Mouse (Mus musculus) thymus, adult 18-20 months (tissue): ENCODE data around the gene Pde10a.
"Not testable (repeated sequence)": the region's sequence is repeated elsewhere in the genome, so short reads cannot be mapped to it uniquely, and the experiment has no call there.

Source experiments
- DNase-seq, 2 experiments: peaks; one replicate each; pipeline ENCODE4 v3.0.0; 2022; ENCODE audit warnings: mixed read lengths in 2 of 2

The Pde10a gene

DNA sequence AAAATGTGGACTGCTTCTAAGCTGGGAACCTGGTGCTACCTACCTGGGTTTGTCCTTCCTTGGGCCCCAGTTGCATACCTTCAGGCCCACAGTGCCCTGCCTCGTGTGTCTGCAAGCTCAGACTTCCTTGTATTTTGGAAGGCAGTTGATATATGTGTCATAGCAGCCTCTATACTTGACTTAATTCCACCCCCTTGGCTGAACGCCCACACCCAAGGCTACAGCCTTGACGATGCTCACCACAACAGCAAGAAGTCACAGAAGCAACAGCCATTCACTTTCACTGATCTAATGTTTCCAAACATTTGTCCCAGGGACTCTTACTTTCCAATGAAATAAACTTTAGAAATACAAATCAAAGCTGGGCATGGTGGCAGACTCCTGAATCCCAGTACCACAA, 123.1 kb downstream of the Pde10a start:
- DNase-seq = no peak

DNA sequence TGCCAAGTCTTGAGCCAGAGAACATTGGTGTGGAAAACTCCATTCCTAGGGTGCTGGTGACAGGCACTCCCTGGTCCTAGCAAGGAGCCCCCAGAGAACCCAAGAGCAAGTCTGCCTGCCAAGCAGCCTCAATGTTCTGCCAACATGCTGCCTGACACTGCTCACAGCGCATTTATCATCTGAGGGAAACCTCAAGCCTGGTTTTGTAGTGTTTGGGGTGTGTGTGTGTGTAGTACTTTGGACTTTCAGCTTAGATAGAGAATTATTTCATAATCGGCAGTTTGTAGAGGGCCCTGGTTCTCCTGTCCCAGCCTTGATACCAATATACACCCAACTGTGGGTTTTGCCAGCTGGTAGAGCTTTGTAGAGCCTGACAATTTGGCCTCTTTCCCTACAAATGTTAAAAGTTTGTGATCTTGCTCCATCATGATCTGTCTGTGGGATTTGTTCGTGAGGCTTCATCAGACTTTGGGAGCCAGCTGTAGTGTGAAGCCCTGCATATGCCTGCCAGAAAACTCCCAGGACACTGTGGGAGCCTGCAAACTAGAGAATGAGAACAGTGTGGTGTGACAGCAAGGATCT, 127.6 kb downstream of the Pde10a start:
- no peak for DNase-seq

DNA sequence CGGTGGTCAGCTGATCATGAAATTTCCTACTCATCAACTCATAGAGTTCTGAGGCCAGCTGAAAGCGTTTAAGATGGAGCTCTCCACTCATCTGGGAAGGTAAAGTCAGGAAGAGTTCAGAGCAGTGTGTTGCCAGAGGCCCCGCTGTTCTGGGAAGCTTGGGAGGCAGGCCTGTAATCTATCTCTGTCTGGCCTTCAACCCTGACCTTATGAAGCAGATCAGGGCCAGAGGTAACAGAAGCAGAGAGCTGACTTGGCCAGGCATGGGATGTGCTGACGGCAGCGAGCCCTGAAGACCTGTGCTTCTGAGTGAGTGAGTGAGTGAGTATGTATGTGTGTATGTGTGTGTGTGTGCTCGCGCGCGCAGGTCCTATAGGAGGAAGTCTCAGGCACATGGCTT, 132.5 kb downstream of the Pde10a start:
- DNase-seq = no peak

DNA sequence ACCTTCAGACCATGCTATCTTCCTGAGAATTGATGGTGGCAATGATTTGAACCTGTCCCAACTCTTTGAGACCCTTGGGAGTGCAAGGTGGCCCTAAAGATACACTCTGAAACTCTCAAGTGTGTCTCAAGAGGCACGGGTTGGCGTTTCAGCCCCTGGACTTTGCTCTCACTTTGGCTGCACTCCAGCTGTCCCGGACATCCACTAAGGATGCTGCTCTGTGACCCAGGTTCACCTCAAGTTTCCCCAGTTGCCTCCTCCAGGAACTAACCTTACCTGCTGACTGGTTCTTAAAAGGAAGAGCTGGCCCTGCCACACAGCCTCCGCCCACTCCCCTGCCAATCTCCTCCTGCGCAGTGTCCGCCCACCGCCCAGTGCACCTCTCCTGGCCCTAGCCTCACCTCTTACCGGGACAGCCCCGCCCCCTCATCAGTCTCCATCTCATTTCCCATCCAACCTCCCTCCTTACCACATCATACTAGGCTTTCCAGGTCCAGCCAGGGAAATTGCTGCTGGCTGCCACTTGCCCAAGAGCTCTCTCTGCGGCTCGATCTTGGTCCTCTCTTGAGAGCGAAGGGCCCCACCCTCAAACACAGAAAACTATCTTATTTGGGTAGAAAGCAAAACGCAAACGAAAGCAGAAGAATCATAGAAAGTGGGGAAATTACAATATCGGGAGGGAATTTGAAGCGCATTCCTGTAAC, 133.7 kb downstream of the Pde10a start:
- DNase-seq = no peak

DNA sequence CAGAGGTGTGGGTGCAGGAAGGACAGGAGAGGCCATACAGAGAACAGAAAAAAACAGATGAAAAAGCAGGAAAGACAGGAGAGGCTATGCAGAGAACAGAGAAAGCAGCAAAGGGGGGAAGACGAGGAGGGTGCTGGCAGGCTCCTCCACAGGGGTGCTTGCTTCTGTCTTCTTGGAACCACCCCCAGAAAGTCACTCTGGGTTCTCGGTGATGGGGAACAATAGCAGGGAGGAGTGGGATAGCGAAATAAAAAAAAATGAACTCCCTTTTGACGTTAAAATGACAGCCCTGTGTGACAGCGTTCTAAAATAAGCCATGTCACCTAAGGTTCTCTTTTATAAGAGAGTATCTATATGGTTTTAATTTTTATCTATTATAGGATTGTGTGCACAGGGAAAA, 141.7 kb downstream of the Pde10a start:
- no peak for DNase-seq

DNA sequence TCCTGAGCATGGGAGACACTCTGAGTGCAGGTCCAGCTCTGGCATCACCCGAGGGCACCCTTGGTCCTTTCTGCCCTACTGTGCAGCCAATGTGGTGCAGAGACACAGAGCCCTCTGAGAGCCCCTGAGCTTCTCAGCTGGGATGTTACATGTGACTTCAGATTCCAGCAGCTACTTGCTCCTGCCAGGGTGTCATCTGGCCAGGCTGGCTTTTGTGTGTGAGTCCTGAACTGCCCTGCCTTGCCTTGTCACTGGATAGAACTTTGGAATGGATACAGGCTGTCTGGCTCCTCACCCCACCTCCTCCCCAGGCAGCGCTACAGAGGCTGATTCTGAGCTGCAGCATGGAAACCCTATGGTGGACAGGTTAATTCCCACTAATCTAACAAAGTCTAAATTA, 149.5 kb downstream of the Pde10a start:
- no peak for DNase-seq

DNA sequence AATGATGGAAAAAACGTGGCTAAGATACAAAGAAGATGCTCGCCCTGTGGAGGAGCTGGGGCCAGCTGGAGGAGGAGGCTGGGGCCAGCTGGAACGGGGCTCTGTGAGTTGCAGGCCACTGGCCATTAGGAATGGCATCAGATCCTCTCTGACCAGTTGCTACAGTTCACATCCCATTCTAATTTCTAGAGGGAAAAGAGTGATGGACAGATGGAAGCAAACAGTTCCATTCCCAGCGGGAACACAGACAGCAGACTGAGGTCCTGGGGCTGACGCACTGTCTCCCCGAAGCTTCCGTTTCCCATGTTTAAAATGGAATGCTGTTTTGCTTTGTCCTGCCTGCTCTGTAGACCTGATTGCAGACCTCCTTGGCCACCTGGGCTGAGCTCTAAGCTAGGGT, 161.2 kb downstream of the Pde10a start:
- no peak for DNase-seq

DNA sequence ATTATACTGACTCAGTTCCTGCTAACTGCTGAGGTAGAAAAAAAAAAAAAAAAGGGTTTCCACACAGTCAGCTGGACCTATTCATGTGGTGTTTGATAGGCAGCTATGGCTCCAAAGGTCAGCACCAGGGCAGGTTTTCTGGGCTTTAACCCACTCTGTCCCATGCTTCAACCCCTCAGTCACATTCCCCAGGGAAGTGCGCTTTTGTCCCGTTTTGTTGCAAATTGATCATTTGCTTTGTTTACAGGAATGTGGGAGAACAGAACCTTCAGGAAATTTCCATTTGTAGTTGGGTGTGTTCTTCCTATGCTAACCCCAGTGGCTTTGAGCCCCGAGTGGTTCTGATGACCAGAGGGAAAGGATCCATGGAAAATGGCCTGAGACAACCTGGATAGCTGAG, 162.9 kb downstream of the Pde10a start:
- no peak for DNase-seq

DNA sequence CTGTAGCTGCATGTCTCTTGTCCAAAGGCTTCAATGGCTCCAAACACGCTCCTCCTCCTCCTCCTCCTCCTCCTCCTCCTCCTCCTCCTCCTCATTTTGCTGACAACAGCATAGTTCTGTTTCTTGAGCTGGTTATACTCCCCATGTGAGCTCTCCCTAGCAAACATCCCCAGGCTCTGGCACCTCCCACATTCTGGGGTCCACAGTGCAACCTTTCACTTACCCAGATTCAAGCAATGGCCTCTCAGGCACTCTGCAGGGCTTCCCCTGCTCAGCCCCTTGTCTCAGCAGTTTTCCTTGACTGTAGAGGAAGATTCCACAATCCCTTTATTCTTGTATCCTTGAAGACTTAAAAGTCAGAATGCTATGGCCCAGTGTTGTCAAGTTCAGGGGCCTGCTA, 173.1 kb downstream of the Pde10a start:
- no peak for DNase-seq

DNA sequence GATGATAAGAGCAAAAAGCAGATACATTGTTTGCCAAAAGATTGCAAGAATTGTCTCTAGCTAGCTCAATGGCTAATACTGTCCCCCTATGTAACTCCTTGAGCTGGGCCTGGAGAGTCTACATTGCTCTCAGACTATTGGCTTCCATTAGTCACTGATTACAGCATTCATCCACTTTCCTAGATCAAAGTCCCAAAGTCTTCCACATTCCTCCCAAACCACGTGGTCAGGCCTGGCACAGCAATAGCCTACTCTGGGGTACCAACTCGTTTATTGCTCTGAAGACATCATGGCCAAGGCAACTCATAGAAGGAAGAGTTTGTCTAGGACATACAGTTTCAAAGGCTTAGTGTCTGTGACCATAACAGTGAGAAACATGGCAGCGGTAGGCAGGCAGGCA, 173.6 kb downstream of the Pde10a start:
- no peak for DNase-seq

DNA sequence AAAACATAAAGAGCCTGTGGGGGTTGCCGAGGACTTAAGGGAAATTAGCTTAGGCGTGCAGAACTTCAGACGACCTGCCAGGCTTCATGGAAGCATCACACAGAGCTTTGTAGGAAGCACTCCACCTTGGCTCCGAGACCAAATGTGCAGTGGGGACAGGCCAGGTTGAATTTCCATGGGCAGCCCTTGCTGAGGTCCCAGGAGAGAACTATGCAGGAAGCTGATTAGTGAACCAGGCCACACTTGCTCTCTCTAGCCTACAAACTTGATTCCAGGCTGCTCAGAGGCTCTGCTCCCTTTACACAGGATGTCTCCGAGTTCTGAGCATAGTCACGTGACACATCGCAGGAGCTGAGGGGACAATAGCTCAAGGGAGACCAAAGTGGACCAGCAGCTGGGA, 175.9 kb downstream of the Pde10a start:
- DNase-seq = no peak

DNA sequence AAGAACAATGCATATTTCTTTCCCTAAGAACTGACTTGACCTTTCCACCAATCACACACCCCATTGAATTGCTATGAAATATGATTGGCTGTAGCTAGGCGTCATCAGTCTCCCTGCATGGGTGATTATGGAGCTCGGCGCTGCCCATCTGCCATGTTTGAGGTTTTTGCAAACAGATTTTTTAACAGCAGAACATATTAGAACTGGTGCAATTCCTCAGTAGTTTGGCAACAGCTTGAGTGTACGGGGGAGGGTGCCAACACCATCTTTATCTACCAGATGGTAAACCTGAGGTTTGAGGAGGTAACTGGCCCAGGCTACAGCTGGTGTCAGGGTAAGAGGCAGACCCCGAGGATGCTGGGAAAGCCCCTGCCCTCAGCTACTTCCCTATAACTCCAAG, 177.3 kb downstream of the Pde10a start:
- no peak for DNase-seq

DNA sequence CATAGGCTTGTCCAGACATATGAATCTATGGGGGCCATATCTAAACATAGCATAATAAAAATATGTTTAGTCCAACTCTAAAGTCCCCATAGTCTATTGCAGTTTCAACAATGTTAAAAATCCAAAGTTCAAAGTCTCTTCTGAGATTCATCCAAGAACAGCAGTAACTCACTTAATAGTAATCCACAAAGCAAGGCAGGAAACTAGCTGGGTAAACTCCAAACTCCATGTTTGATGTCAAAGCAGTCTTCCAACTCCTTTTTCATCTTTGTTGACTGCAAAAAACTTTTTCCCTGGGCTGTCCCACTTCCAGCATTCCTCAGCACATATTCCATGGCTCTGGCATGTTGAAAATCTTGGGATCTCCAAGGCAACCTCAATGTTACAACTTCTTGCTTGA, 182.8 kb downstream of the Pde10a start:
- no peak for DNase-seq

DNA sequence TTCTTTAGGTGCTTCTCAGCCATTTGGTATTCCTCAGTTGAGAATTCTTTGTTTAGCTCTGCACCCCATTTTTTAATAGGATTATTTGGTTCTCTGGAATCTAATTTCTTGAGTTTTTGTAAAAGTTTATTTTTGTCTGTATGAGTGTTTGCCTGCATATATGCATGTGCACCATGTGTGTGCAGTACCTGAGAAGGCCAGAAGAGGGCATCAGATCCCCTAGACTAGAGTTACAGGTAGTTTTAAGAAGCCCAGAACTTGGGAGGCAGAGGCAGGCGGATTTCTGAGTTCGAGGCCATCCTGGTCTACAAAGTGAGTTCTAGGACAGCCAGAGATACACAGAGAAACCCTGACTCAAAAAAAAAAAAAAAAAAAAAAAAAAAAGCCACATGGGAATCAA, 187.6 kb downstream of the Pde10a start:
- DNase-seq = not testable (repeated sequence)

DNA sequence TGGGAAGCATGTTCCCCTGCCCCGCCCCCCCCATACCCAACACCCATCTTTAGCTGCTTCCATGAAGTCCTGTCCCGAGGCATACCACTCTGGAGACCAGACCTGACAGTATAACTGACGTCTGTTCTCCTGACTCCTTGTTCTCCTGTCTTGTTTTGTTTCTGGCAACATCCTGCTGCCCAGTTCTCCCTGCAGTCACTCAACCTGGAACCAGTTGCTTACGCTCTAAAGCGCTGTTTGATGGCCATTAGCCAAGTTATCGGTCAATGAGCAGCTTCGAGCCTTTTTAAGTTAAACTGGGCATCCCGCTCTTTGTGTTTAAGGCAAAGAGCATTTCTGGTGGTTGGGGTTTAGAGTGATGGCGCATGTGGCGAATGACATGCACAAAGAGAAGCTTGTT, 195.8 kb downstream of the Pde10a start:
- no peak for DNase-seq

DNA sequence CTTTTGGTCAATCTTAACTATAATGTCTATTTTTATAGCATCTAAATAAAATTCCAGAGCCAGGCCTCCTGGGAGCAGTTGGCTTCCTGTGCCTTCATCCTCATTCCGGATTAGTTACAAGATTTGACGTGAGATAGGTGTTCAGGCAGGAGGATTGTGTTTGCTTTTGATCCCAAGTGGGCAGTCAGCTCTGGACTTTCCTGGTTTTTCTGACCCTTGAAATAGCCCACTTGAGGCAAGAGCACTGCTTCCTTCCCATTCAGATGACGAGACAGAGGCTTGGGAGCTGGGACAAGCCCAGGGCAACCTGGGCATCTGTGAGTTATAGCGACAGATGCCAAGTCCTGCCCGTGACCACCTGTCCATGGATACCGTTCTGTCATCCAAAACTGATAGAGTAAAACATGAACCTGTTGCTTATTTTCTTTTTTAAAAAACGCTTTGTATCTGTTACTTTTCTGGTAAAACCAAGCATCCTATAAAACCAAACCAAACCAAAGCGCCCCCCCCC, 199.3 kb downstream of the Pde10a start:
- no peak for DNase-seq

DNA sequence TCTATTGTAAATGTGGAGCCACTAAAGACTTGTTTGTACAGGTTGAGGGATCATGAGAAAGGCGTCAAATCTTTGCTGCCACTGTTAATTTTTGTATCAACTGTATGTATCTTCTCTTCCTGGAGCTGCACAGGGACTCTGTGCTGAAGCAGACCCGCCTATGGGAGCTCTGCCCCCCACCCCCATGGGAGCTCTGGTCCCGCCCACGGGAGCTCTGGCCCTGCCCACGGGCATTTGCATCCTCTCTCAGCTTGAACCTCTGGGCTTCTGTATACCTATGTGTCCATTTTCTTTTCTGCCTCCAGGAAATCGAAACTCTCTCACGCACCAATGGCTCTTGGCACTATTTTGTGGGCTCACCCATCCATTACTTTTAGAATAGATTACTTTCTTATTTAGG, 203.5 kb downstream of the Pde10a start:
- no peak for DNase-seq

DNA sequence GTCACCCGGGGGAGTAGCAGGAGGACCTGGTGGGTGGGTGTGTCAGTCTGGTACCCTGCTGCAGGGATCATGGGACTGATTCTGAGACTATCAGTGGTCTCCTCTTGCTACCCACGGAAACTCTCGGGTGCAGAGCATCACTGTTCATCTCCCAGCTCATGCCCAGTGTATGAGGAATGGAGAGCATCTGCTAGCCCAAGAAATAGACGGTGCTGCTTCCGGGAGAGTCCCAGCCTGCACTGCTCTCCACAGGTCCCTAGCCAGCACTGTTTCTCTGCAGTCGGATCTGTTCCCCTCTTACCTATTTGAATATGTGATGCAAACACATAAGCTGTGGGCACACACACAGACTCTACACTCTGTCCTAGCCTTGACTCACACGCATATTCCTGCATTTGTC, 204.6 kb downstream of the Pde10a start:
- no peak for DNase-seq

DNA sequence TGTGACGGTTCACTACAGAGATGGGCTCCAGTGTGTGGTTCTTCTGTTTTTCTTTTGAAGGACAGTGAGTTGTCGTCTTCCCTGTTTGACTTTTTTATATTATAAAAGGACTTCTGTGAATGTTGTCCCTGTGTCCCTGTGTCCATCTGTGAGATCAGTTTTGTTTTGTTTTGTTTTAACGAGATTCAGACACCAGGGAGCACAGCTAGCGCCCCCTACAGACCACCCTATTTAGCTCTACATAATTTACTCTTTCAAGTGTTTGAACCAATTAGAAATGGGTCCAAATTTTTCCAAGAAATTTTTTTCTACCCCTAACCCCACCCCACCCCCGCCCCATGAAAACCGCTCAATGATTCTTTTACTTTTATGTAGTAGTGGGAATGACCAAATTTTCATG, 205.9 kb downstream of the Pde10a start:
- DNase-seq = no peak

DNA sequence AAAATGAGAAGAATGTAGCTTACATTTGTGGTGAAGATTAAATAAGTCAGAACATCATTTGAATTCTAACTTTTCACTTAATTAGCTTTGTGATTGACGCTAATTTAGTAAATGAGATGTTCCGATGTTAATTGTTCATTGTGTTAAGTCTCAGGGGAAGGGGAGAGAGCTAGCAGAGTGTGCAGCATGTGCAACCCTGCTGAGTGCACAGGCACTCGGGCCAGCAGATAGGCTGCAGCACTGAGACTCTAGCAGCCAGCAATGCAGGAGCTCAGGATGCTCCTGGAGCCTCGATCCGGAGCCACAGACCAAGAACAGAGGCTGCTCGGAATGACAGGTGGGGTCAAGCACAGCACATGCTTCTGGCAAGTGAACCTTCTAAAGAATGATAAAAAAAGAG, 211.1 kb downstream of the Pde10a start:
- DNase-seq = no peak

DNA sequence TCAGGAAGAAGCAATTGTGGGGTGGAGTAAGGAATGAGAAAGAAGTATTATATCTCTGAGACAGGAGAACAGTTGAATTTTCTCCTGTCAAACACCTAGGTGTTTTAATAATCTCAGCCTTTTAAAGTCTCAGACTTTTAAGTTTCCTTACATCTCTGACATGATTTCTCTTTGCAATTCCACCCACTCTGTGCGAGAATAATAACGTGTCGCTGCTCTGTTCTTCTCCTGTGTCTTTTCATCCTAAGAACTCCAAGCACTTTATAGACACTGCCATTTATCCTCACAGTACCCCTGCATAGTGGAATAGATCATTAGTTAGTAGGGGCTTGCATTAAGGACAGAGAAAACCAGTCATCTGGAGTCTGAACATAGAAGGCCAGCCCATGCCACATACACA, 217.6 kb downstream of the Pde10a start:
- no peak for DNase-seq

DNA sequence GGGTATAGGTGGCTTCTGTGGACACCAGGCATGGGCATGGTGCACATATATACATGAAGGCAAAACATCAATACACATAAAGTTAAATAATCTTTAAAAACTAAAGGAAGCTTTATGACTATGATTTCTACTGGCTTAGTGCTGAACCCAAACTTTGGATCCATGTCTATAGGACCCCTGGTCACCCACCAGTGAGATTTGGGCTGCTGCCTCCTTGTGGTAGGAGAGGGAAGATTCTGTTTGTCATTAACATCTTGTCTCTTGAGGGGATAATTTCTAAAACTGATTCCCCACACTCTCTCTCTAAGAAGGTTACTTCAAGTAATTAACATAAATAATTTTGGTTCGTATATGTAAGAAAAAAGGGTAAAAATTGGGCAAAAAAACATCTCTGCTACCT, 220.2 kb downstream of the Pde10a start:
- DNase-seq = no peak

DNA sequence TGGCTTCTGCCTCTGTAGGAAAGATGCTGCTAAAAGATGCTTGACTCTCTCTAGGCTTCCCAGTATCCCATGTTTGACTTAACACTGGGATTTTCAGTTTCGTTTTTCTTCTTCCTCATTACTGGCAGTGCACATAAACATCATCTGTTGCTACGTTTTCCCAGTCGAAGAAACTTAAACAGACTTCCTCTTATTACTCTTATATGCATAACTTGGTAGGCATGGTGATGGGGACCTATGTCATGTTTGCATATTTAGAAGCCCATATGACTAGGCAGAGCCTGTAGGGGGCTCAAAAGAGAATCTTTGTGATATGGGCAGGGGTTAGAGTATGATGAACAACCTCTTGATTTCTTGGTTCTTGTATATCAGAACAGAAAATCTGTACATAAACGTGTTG, 224.3 kb downstream of the Pde10a start:
- no peak for DNase-seq

DNA sequence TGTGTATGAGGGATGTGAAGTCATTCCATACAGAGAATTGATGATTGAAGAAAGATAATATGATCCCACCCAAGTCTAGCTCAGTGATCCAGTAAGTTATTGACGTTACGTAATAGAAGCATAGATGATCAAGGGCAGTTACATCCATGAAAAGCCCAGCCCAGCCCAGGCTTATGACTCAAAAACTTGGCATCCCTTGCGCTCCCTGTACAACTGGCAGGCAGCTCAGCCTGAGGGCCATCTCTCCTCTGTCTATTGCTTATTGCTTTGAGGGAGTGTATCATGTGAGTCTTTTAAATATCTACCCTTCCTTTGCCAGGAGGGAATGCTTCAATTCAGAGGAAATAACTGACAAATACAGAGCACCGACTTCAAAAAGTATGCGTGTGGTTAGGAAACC, 232.4 kb downstream of the Pde10a start:
- no peak for DNase-seq

DNA sequence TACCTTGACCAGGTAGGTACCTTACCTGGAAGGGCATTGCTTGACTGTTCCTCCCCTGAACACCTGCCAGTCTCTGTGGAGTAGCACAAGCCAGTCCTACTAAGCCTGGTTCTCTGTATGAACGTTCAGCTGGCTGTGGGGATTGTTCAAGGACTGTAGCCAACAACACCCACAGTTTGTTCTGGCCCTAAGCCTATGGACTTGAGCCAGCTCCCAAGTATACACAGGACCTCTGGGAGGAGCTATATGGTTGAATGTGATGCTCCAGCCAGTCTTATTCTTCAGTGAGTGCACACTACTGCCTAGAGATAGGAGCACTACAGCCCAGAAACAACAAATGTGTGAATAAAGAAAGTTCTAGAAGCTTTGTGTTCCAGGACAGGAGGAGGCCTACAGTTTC, 238.1 kb downstream of the Pde10a start:
- DNase-seq = no peak
